30 mouse cellular contexts compared by ENCODE assay signal in genomic region chr7:70168080-70168479, GRCm38 (mm10).
DNase-seq lines count a peak whose midpoint lies in the region; ATAC-seq and TF ChIP-seq lines count a peak whose summit lies in the region.
"Had no signal": no experiment of that assay in that cellular context is flagged by ENCODE, and none has a peak within 500 bp of the region (broad histone marks: within the 10 kb centered on the region; RNA-seq: fewer than 3 reads in every experiment).

No protein-coding gene starts in this region.

- peak overlapping the region; percentile 1; the same call in 1 of the 2 replicates for H3K9ac ChIP-seq in forebrain, embryonic 11.5 days (ENCODE audit: low read length)
- no peak overlapping the region for H3K9ac ChIP-seq in forebrain, postnatal 0 days
- no peak overlapping the region for H3K9ac ChIP-seq in hindbrain, embryonic 14.5 days
- no peak overlapping the region for H3K9ac ChIP-seq in midbrain, embryonic 14.5 days (replicated peaks; ENCODE audit: low read length)
- H3K9ac ChIP-seq in midbrain, embryonic 13.5 days (replicated peaks), result no peak overlapping the region
- H3K9ac ChIP-seq in midbrain, postnatal 0 days (replicated peaks; ENCODE audit: low read length, poor library complexity, severe bottlenecking), result no peak overlapping the region
- H3K9ac ChIP-seq: embryonic facial prominence, embryonic 12.5 days; embryonic facial prominence, embryonic 15.5 days; heart, embryonic 13.5 days; hindbrain, embryonic 12.5 days; intestine, embryonic 15.5 days had no signal

- no peaks in the 10 kb centered on the region for H3K9me3 ChIP-seq in forebrain, embryonic 11.5 days (ENCODE audit: control insufficient read depth, low read length)
- H3K9me3 ChIP-seq in forebrain, postnatal 0 days (ENCODE audit: low read length), result no peaks in the 10 kb centered on the region
- no peaks in the 10 kb centered on the region for H3K9me3 ChIP-seq in hindbrain, embryonic 10.5 days
- no peaks in the 10 kb centered on the region for H3K9me3 ChIP-seq in hindbrain, embryonic 14.5 days (ENCODE audit: control insufficient read depth, low read length)
- no peaks in the 10 kb centered on the region for H3K9me3 ChIP-seq in midbrain, embryonic 10.5 days (replicated peaks)
- H3K9me3 ChIP-seq in midbrain, embryonic 14.5 days (ENCODE audit: control insufficient read depth, low read length), result no peaks in the 10 kb centered on the region
- no peaks in the 10 kb centered on the region for H3K9me3 ChIP-seq in midbrain, embryonic 13.5 days
- H3K9me3 ChIP-seq in midbrain, postnatal 0 days (ENCODE audit: low read length), result no peaks in the 10 kb centered on the region
- H3K9me3 ChIP-seq: embryonic facial prominence, embryonic 12.5 days; embryonic facial prominence, embryonic 15.5 days; heart, embryonic 10.5 days; heart, embryonic 13.5 days; hindbrain, embryonic 12.5 days; intestine, embryonic 15.5 days had no signal

- TF ChIP-seq CTCF in forebrain, postnatal 0 days (IDR thresholded peaks at IDR 0.05; ENCODE audit: low read depth), result no peak
- no peak for TF ChIP-seq CTCF in midbrain, postnatal 0 days (IDR thresholded peaks at IDR 0.05)

- no peaks in the 10 kb centered on the region for H3K36me3 ChIP-seq in forebrain, embryonic 11.5 days (ENCODE audit: control insufficient read depth, insufficient read depth, low read length)
- H3K36me3 ChIP-seq in forebrain, postnatal 0 days (ENCODE audit: insufficient read depth), result no peaks in the 10 kb centered on the region
- H3K36me3 ChIP-seq in hindbrain, embryonic 10.5 days, result no peaks in the 10 kb centered on the region
- H3K36me3 ChIP-seq in hindbrain, embryonic 14.5 days (replicated peaks; ENCODE audit: control insufficient read depth, insufficient read depth), result no peaks in the 10 kb centered on the region
- H3K36me3 ChIP-seq in midbrain, embryonic 10.5 days, result no peaks in the 10 kb centered on the region
- H3K36me3 ChIP-seq in midbrain, embryonic 14.5 days (ENCODE audit: control insufficient read depth, insufficient read depth, low read length), result no peaks in the 10 kb centered on the region
- no peaks in the 10 kb centered on the region for H3K36me3 ChIP-seq in midbrain, embryonic 13.5 days
- no peaks in the 10 kb centered on the region for H3K36me3 ChIP-seq in midbrain, postnatal 0 days (ENCODE audit: insufficient read depth, low read length)
- H3K36me3 ChIP-seq: embryonic facial prominence, embryonic 12.5 days; embryonic facial prominence, embryonic 15.5 days; G1E; heart, embryonic 10.5 days; heart, embryonic 13.5 days; hindbrain, embryonic 12.5 days; intestine, embryonic 15.5 days had no signal

- no peak for DNase-seq in forebrain, embryonic 11.5 days (ENCODE audit: low spot score)
- no peak for DNase-seq in forebrain, postnatal 0 days
- no peak for DNase-seq in hindbrain, embryonic 10.5 days (ENCODE audit: low spot score)
- DNase-seq in hindbrain, embryonic 14.5 days (ENCODE audit: low spot score), result no peak
- no peak for DNase-seq in midbrain, embryonic 10.5 days (ENCODE audit: low spot score)
- no peak for DNase-seq in midbrain, embryonic 14.5 days
- DNase-seq in midbrain, postnatal 0 days (ENCODE audit: low spot score), result no peak
- DNase-seq: adrenal gland, postnatal 10 days; adrenal gland, postnatal 36 days; B cell, adult 2 months; cerebellum, adult 11 months; cerebellum, adult 2 months; cerebellum, adult 9-11 months; cerebellum, postnatal 25 days; gastrocnemius, adult 2 months; gastrocnemius, postnatal 14 days; heart, adult 2 months; heart, postnatal 14 days; heart, postnatal 4 days had no signal

- no peak overlapping the region for H3K4me2 ChIP-seq in forebrain, embryonic 11.5 days (ENCODE audit: low read depth, low read length, severe bottlenecking)
- no peak overlapping the region for H3K4me2 ChIP-seq in forebrain, postnatal 0 days (ENCODE audit: low read depth)
- H3K4me2 ChIP-seq in hindbrain, embryonic 14.5 days (replicated peaks), result no peak overlapping the region
- no peak overlapping the region for H3K4me2 ChIP-seq in midbrain, embryonic 14.5 days (ENCODE audit: low read length)
- no peak overlapping the region; the same call in 1 of the 2 replicates for H3K4me2 ChIP-seq in midbrain, embryonic 13.5 days (replicated peaks)
- no peak overlapping the region for H3K4me2 ChIP-seq in midbrain, postnatal 0 days (ENCODE audit: low read depth, low read length, poor library complexity, severe bottlenecking)
- H3K4me2 ChIP-seq: embryonic facial prominence, embryonic 12.5 days; embryonic facial prominence, embryonic 15.5 days; heart, embryonic 13.5 days; hindbrain, embryonic 12.5 days; intestine, embryonic 15.5 days had no signal

- H3K27me3 ChIP-seq in forebrain, embryonic 11.5 days (ENCODE audit: control insufficient read depth, insufficient read depth, low read length), result peaks cover 48% of the 10 kb centered on the region
- H3K27me3 ChIP-seq in forebrain, postnatal 0 days (ENCODE audit: insufficient read depth, low read length), result peaks cover 75% of the 10 kb centered on the region
- H3K27me3 ChIP-seq in hindbrain, embryonic 10.5 days (ENCODE audit: insufficient read depth, poor library complexity, severe bottlenecking), result peaks cover 76% of the 10 kb centered on the region
- peaks cover 49% of the 10 kb centered on the region for H3K27me3 ChIP-seq in hindbrain, embryonic 14.5 days (ENCODE audit: control insufficient read depth, insufficient read depth, low read length)
- peaks cover 99% of the 10 kb centered on the region for H3K27me3 ChIP-seq in midbrain, embryonic 10.5 days (ENCODE audit: low read depth, poor library complexity, severe bottlenecking)
- H3K27me3 ChIP-seq in midbrain, embryonic 14.5 days (ENCODE audit: control insufficient read depth, insufficient read depth, low read length), result peaks cover 83% of the 10 kb centered on the region
- H3K27me3 ChIP-seq in midbrain, embryonic 13.5 days, result peaks cover 86% of the 10 kb centered on the region
- H3K27me3 ChIP-seq in midbrain, postnatal 0 days (ENCODE audit: insufficient read depth, low read length), result peaks cover 72% of the 10 kb centered on the region
- H3K27me3 ChIP-seq: CH12.LX; embryonic facial prominence, embryonic 12.5 days; embryonic facial prominence, embryonic 15.5 days; heart, embryonic 13.5 days; intestine, embryonic 15.5 days; Patski had no signal

- peaks cover 8% of the 10 kb centered on the region; the same call in 1 of the 2 replicates for H3K4me1 ChIP-seq in forebrain, embryonic 11.5 days (replicated peaks; ENCODE audit: control insufficient read depth, insufficient read depth, low read length)
- no peaks in the 10 kb centered on the region for H3K4me1 ChIP-seq in forebrain, postnatal 0 days (ENCODE audit: insufficient read depth)
- H3K4me1 ChIP-seq in hindbrain, embryonic 10.5 days (replicated peaks), result peaks cover 33% of the 10 kb centered on the region
- no peaks in the 10 kb centered on the region for H3K4me1 ChIP-seq in hindbrain, embryonic 14.5 days (replicated peaks; ENCODE audit: control insufficient read depth, insufficient read depth, low read length)
- peaks cover 68% of the 10 kb centered on the region for H3K4me1 ChIP-seq in midbrain, embryonic 10.5 days
- no peaks in the 10 kb centered on the region for H3K4me1 ChIP-seq in midbrain, embryonic 14.5 days (ENCODE audit: control insufficient read depth, insufficient read depth, low read length)
- H3K4me1 ChIP-seq in midbrain, embryonic 13.5 days (replicated peaks), result peaks cover 14% of the 10 kb centered on the region
- H3K4me1 ChIP-seq in midbrain, postnatal 0 days (ENCODE audit: insufficient read depth, low read length), result no peaks in the 10 kb centered on the region
- H3K4me1 ChIP-seq: embryonic facial prominence, embryonic 12.5 days; embryonic facial prominence, embryonic 15.5 days; heart, embryonic 10.5 days; heart, embryonic 13.5 days; intestine, embryonic 15.5 days had no signal

- ATAC-seq in forebrain, embryonic 11.5 days (replicated peaks; ENCODE audit: low FRiP score), result no peak
- no peak for ATAC-seq in forebrain, postnatal 0 days
- ATAC-seq in hindbrain, embryonic 14.5 days (ENCODE audit: low FRiP score), result no peak
- ATAC-seq in midbrain, embryonic 14.5 days (ENCODE audit: low FRiP score, low TSS enrichment), result no peak
- ATAC-seq in midbrain, embryonic 13.5 days, result no peak
- no peak for ATAC-seq in midbrain, postnatal 0 days (ENCODE audit: low FRiP score)
- ATAC-seq: hindbrain, embryonic 16.5 days; intestine, embryonic 15.5 days; Patski had no signal

- 9% methylated on average over 4 of the region's 4 CpGs for WGBS in forebrain, embryonic 11.5 days
- WGBS in forebrain, postnatal 0 days, result 21% methylated on average over 4 of the region's 4 CpGs
- 31% methylated on average over 4 of the region's 4 CpGs for WGBS in hindbrain, embryonic 10.5 days
- WGBS in hindbrain, embryonic 14.5 days, result 19% methylated on average over 4 of the region's 4 CpGs
- 8% methylated on average over 4 of the region's 4 CpGs for WGBS in midbrain, embryonic 10.5 days
- 5% methylated on average over 4 of the region's 4 CpGs for WGBS in midbrain, embryonic 14.5 days
- WGBS in midbrain, embryonic 13.5 days, result 7% methylated on average over 4 of the region's 4 CpGs
- WGBS in midbrain, postnatal 0 days, result 19% methylated on average over 4 of the region's 4 CpGs

- H3K27ac ChIP-seq in forebrain, embryonic 11.5 days (ENCODE audit: low read depth, low read length), result no peak overlapping the region; the same call in 1 of the 2 replicates
- H3K27ac ChIP-seq in forebrain, postnatal 0 days (ENCODE audit: low read depth, low read length), result no peak overlapping the region
- peak overlapping the region; percentile 23; the same call in 1 of the 2 replicates for H3K27ac ChIP-seq in hindbrain, embryonic 10.5 days
- H3K27ac ChIP-seq in hindbrain, embryonic 14.5 days, result no peak overlapping the region
- peak overlapping the region; percentile 58 for H3K27ac ChIP-seq in midbrain, embryonic 10.5 days (replicated peaks)
- no peak overlapping the region for H3K27ac ChIP-seq in midbrain, embryonic 14.5 days (replicated peaks; ENCODE audit: low read depth, low read length)
- peak overlapping the region; percentile 47 for H3K27ac ChIP-seq in midbrain, embryonic 13.5 days
- H3K27ac ChIP-seq in midbrain, postnatal 0 days (ENCODE audit: low read depth, low read length), result no peak overlapping the region
- H3K27ac ChIP-seq: embryonic facial prominence, embryonic 12.5 days; embryonic facial prominence, embryonic 15.5 days; gastrocnemius, adult 2 months; heart, adult 2 months; heart, embryonic 10.5 days; heart, embryonic 13.5 days; hindbrain, embryonic 12.5 days; intestine, embryonic 15.5 days had no signal

- H3K4me3 ChIP-seq in forebrain, embryonic 11.5 days (ENCODE audit: low read depth, low read length), result no peak overlapping the region
- H3K4me3 ChIP-seq in forebrain, postnatal 0 days (ENCODE audit: low read depth, low read length), result no peak overlapping the region
- no peak overlapping the region; the same call in 1 of the 2 replicates for H3K4me3 ChIP-seq in hindbrain, embryonic 10.5 days
- no peak overlapping the region for H3K4me3 ChIP-seq in hindbrain, embryonic 14.5 days (replicated peaks; ENCODE audit: low read length)
- H3K4me3 ChIP-seq in midbrain, embryonic 10.5 days, result peak overlapping the region; percentile 23
- no peak overlapping the region for H3K4me3 ChIP-seq in midbrain, embryonic 14.5 days (replicated peaks; ENCODE audit: low read depth, low read length)
- no peak overlapping the region for H3K4me3 ChIP-seq in midbrain, embryonic 13.5 days (replicated peaks)
- H3K4me3 ChIP-seq in midbrain, postnatal 0 days (ENCODE audit: low read depth, low read length), result no peak overlapping the region
- H3K4me3 ChIP-seq: embryonic facial prominence, embryonic 12.5 days; embryonic facial prominence, embryonic 15.5 days; gastrocnemius, adult 2 months; heart, adult 2 months; heart, embryonic 10.5 days; heart, embryonic 13.5 days; hindbrain, embryonic 12.5 days; intestine, embryonic 15.5 days had no signal

Comparison
In these comparisons a context has a peak if more than half of its experiments do, and no peak if none do; other contexts are left out.
1. H3K27ac ChIP-seq: peak in hindbrain, embryonic 10.5 days (single experiment), midbrain, embryonic 10.5 days (single experiment) and midbrain, embryonic 13.5 days (single experiment); none in forebrain, embryonic 11.5 days (single experiment), forebrain, postnatal 0 days (single experiment), hindbrain, embryonic 14.5 days (single experiment), midbrain, embryonic 14.5 days (single experiment) and midbrain, postnatal 0 days (single experiment).